Mouse (Mus musculus) ES-CJ7 (cell line): Measurements from ENCODE around the gene Trpm4.
"Not testable (repeated sequence)": the region's sequence is repeated elsewhere in the genome, so short reads cannot be mapped to it uniquely, and the experiment has no call there.

ENCODE experiments used
- DNase-seq: peaks from one replicate; pipeline ENCODE4 v3.0.0; 2011; ENCODE audit warnings: low read depth, low spot score

Trpm4 gene

GRCm38 (mm10) chr7:45333431-45333982 lies at the start of gene Trpm4:
Gene Trpm4, minus strand, starts transcription at chr7:45333780.
- peak; percentile 67 for DNase-seq

GRCm38 (mm10) chr7:45376057-45376456 lies 42.5 kb upstream of the Trpm4 start:
- DNase-seq = no peak

- no peak for DNase-seq
These were observed 41.0 kb upstream of the Trpm4 start for GRCm38 (mm10) chr7:45374620-45375019.

- DNase-seq = no peak
These were observed 38.8 kb upstream of the Trpm4 start for GRCm38 (mm10) chr7:45372371-45372770.

GRCm38 (mm10) chr7:45370475-45371311 lies 37.1 kb upstream of the Trpm4 start, which contains the start of gene Lin7b:
Gene Lin7b, minus strand, starts transcription at chr7:45370583.
- DNase-seq = peak; percentile 96

- DNase-seq = no peak
These were observed 36.4 kb upstream of the Trpm4 start for GRCm38 (mm10) chr7:45369836-45370474.

GRCm38 (mm10) chr7:45369022-45369745 lies 35.6 kb upstream of the Trpm4 start:
- no peak for DNase-seq

GRCm38 (mm10) chr7:45368178-45368577 lies 34.6 kb upstream of the Trpm4 start:
- no peak for DNase-seq

GRCm38 (mm10) chr7:45367020-45367880 lies 33.7 kb upstream of the Trpm4 start:
- DNase-seq = peak; percentile 98

- DNase-seq = no peak
These were observed 33.1 kb upstream of the Trpm4 start, which contains the start of gene Ppfia3 for GRCm38 (mm10) chr7:45366652-45367019. Gene Ppfia3, minus strand, starts transcription at chr7:45367019.

GRCm38 (mm10) chr7:45365742-45366651 lies 32.4 kb upstream of the Trpm4 start:
- no peak for DNase-seq

GRCm38 (mm10) chr7:45363983-45364382 lies 30.4 kb upstream of the Trpm4 start:
- no peak for DNase-seq

GRCm38 (mm10) chr7:45362801-45363200 lies 29.2 kb upstream of the Trpm4 start:
- peak; percentile 91 for DNase-seq

GRCm38 (mm10) chr7:45361243-45361804 lies 27.7 kb upstream of the Trpm4 start:
- DNase-seq = peak; percentile 100

- DNase-seq = peak; percentile 73
These were observed 27.0 kb upstream of the Trpm4 start for GRCm38 (mm10) chr7:45360404-45361125.

- not testable (repeated sequence) for DNase-seq
These were observed 25.5 kb upstream of the Trpm4 start for GRCm38 (mm10) chr7:45359081-45359480.

GRCm38 (mm10) chr7:45356087-45356486 lies 22.5 kb upstream of the Trpm4 start:
- DNase-seq = no peak

- peak; percentile 87 for DNase-seq
These were observed 21.9 kb upstream of the Trpm4 start for GRCm38 (mm10) chr7:45355318-45356020.
